Mouse (Mus musculus) olfactory bulb, adult 2 months (tissue): Measurements from ENCODE around the gene Ear6.

Experiments
- CTCF ChIP-seq: fragments of 200-500 bp; IDR thresholded peaks from 2 replicates; pipeline ENCODE4 v1.5.1; 2012; ENCODE audit warnings: low read depth, mild to moderate bottlenecking, low read length, moderate library complexity; ENCODE audit not compliant: insufficient read depth
- POLR2A ChIP-seq: fragments of 200-500 bp; IDR thresholded peaks from 2 replicates; pipeline ENCODE4 v1.6.1; 2012; ENCODE audit warnings: mild to moderate bottlenecking, low read depth, low read length, moderate library complexity; ENCODE audit not compliant: insufficient read depth

- TF ChIP-seq CTCF (no peak), POLR2A (no peak)
Observed at GRCm38 (mm10) chr14:51846566-51846965, 6.9 kb upstream of the Ear6 start.
